Mouse (Mus musculus) small intestine, adult 2 months (tissue): ENCODE results near the gene Rgs13.

Source experiments
- CTCF ChIP-seq: fragments of 200-500 bp; IDR thresholded peaks from 2 replicates; pipeline ENCODE4 v1.5.1; 2012; ENCODE audit warnings: low read depth, mild to moderate bottlenecking, control low read depth, inconsistent platforms, low read length, moderate library complexity, mixed read lengths; ENCODE audit not compliant: insufficient replicate concordance, insufficient read length; ENCODE audit errors: extremely low read depth
- POLR2A ChIP-seq: fragments of 200-500 bp; IDR thresholded peaks from 2 replicates; pipeline ENCODE4 v1.6.1; 2012; ENCODE audit warnings: low read depth, mild to moderate bottlenecking, control low read depth, inconsistent platforms, low read length, moderate library complexity

DNA sequence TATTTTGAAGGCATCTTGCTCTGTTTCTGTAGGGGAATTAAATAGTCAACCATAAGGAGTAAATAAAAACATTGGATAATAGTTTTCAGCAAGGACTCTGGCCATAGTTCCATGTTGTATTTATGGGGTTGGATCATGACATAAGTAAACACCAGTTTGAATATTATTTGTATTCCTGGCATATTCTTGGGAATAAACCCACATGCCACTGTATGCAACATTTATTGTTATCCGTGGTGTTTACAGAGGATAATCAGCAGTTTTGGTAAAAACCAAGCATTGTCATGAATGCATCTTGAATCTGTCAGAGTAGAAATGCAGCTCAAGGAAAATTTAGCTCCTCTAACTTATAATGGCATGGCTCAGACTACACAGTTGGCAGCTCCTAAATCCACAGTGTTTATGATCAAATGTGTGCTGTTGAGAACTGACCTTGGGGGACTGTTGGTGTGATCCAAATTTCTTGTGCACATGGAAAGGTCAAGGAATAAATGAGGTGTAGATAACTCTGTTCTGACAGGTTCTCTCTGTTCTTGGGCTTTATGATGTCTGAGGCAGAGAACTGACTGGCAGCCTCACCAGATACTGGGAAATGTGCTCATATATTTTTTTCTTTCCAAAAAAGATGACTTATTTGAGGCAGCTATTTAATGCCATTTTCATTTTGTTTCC lies 78.4 kb downstream of the Rgs13 start:
- TF ChIP-seq POLR2A (no peak), CTCF (no peak)
